Mouse (Mus musculus): ENCODE measurements around the gene Poc1b.

- TF ChIP-seq POLR2A (IDR thresholded peaks at IDR 0.05; ENCODE audit: insufficient read depth, low read depth, low read length) (no peak), CTCF (IDR thresholded peaks at IDR 0.05) (no peak)
These were observed 7.5 kb downstream of the Poc1b start for GRCm38 (mm10) chr10:99114295-99114694.
